Mouse (Mus musculus): ENCODE data around the gene Olfr1358. TPM values are rescaled to one million over a fixed set of nuclear protein-coding genes. Genes with fewer than 3 reads are reported as not detected.

Olfr1358 gene
- total RNA-seq, 2 experiments from 2014 or later = not detected

DNA sequence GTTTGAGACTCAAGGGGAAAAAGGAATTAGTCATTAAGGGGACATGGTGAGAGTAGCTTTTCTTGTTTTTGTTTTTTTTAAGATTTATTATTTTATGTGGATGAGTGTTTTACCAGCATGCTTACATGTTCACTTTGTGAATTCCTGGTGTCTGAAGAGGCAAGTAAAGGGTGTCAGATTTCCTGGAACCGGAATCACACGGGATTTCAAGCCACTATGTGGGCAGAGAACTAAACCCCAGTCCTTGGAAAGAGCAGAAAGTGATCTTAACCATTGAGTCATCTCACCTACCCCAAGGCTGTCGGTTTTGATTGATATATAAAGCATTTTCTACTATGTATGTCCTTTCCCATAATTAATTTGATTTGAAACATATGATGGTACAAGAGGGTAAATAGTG is 52.5 kb downstream of the Olfr1358 start:
- no peak for DNase-seq (ENCODE audit: low spot score in 2 of 2)

Small RNAs within 50 kb of the gene (microRNA-seq; reads per million reads assigned to microRNA genes)
- gene Gm27541 = 0 reads per million in 2 experiments

Other genes with a start within 250 kb of the Olfr1358 start
- gene Agpat3, start 164.9 kb upstream of the Olfr1358 start, total RNA-seq (2021) = 100 to 1,000 TPM; 258 to 259 TPM
- gene Rrp1, start 104.4 kb upstream of the Olfr1358 start, total RNA-seq (2021) = 100 to 1,000 TPM; 337 to 342 TPM
- gene Cstb, start 91.8 kb upstream of the Olfr1358 start, total RNA-seq (2021) = 10 to 100 TPM; 33.8 to 37.6 TPM
- 10 to 100 TPM; 71.0 to 73.2 TPM for gene Pdxk, start 52.5 kb upstream of the Olfr1358 start, total RNA-seq (2021)
- gene Ilvbl, start 56.9 kb downstream of the Olfr1358 start, total RNA-seq (2021) = 10 to 100 TPM; 17.7 to 25.1 TPM
- gene Syde1, start 74.5 kb downstream of the Olfr1358 start, total RNA-seq (2021) = 1 to 10 TPM; 5.0 to 5.1 TPM
- gene Olfr1357, start 100.6 kb downstream of the Olfr1358 start, total RNA-seq (2021) = not detected
- gene Casp14, start 200.9 kb downstream of the Olfr1358 start, total RNA-seq (2021) = not detected
- gene Ccdc105, start 235.6 kb downstream of the Olfr1358 start, total RNA-seq (2021) = under 1 TPM; 0.29 to 0.32 TPM

All from layer of hippocampus, postnatal 14 days (tissue).